Mouse (Mus musculus) heart, postnatal 14 days (tissue): ENCODE data around the gene Gm45623. TPM values are rescaled to one million over a fixed set of nuclear protein-coding genes. Genes with fewer than 3 reads are reported as not detected.

ENCODE experiments used
- DNase-seq, 2 experiments: peaks; one replicate each; pipeline ENCODE4 v3.0.0; 2021 to 2022
- intact Hi-C: fragments of 180-260 bp; cut with DNase I; formaldehyde crosslinking; loops from one replicate; pipeline ENCODE4 v1.15.1; 2025
- total RNA-seq, 2 experiments: library from RNA; stranded (reverse); gene quantifications; 2 replicates each; pipeline ENCODE4 v1.2.3; 2021

Gm45623 gene
- total RNA-seq, 2 experiments from 2014 or later: 1.1 TPM; not detected in 1

GRCm38 (mm10) chr13:56703222-56703870 lies 50.3 kb downstream of the Gm45623 start:
- peak; percentile 76 to 80 for DNase-seq
- intact Hi-C loops: loop anchor here (5.0 kb wide), 1 partner anchor 41 kb away; no protein-coding TSS in a partner anchor

- DNase-seq: peak; percentile 91 to 93
- intact Hi-C loops: loop anchor here (5.0 kb wide), 1 partner anchor 40 kb away; no protein-coding TSS in a partner anchor
Measured at GRCm38 (mm10) chr13:56702469-56703221, 51.0 kb downstream of the Gm45623 start, which contains the start of gene Smad5. Gene Smad5 (plus strand): TSS chr13:56703010.

Other genes with a start within 250 kb of the Gm45623 start
- under 1 TPM; 0.24 to 0.79 TPM for gene Fbxl21, start 231.4 kb downstream of the Gm45623 start, total RNA-seq
- not detected for gene Lect2, start 205.3 kb downstream of the Gm45623 start, total RNA-seq
- 10 to 100 TPM; 17.1 to 22.3 TPM for gene Tgfbi, start 144.3 kb downstream of the Gm45623 start, total RNA-seq
- gene Smad5, start 50.8 kb downstream of the Gm45623 start, total RNA-seq: 10 to 100 TPM; 38.7 to 40.2 TPM
- gene Trpc7, start 142.2 kb upstream of the Gm45623 start, total RNA-seq: not detected